Mouse (Mus musculus): Measurements from ENCODE around the gene Gm45623.

- TF ChIP-seq EP300 (IDR thresholded peaks at IDR 0.05; ENCODE audit: low read depth) (no peak), CTCF (IDR thresholded peaks at IDR 0.05; ENCODE audit: low read depth) (no peak)
Measured at GRCm38 (mm10) chr13:56795501-56795900, 41.9 kb upstream of the Gm45623 start.

Data from liver, postnatal 0 days (tissue).